Mouse (Mus musculus): ENCODE measurements around the gene Gm4847. TPM values are rescaled to one million over a fixed set of nuclear protein-coding genes. Genes with fewer than 3 reads are reported as not detected.

Gm4847 gene
- not detected in 2 replicates for total RNA-seq (2015; ENCODE audit: low replicate concordance)
- not detected in 2 replicates for total RNA-seq (2017; ENCODE audit: low replicate concordance)

- ATAC-seq (replicated peaks; ENCODE audit: low FRiP score, poor library complexity, severe bottlenecking) = no peak
These were observed at the start of gene Gm4847 for GRCm38 (mm10) chr1:166647593-166647992. TSS of gene Gm4847 (minus strand) at chr1:166647693.

- ATAC-seq (replicated peaks; ENCODE audit: low FRiP score, poor library complexity, severe bottlenecking) = no peak
These were observed 34.3 kb upstream of the Gm4847 start, which contains the start of gene Fmo9 for GRCm38 (mm10) chr1:166681745-166682144. TSS of gene Fmo9 (minus strand) at chr1:166681845.

GRCm38 (mm10) chr1:166669264-166669663 lies 21.8 kb upstream of the Gm4847 start:
- no peak for ATAC-seq (replicated peaks; ENCODE audit: low FRiP score, poor library complexity, severe bottlenecking)

GRCm38 (mm10) chr1:166660800-166661199 lies 13.3 kb upstream of the Gm4847 start:
- no peak for ATAC-seq (replicated peaks; ENCODE audit: low FRiP score, poor library complexity, severe bottlenecking)

Other genes with a start within 250 kb of the Gm4847 start
- 1.3 TPM in 1 of 2 replicates, not detected in the other for gene Pogk, start 237.8 kb downstream of the Gm4847 start, total RNA-seq (2015; ENCODE audit: low replicate concordance)
- gene Pogk, start 237.8 kb downstream of the Gm4847 start, total RNA-seq (2017; ENCODE audit: low replicate concordance) = 1.1 and 1.9 TPM in 2 replicates
- not detected in 2 replicates for gene Gm4846, start 150.1 kb downstream of the Gm4847 start, total RNA-seq (2015; ENCODE audit: low replicate concordance)
- not detected in 2 replicates for gene Gm4846, start 150.1 kb downstream of the Gm4847 start, total RNA-seq (2017; ENCODE audit: low replicate concordance)
- not detected in 2 replicates for gene Fmo9, start 34.2 kb upstream of the Gm4847 start, total RNA-seq (2015; ENCODE audit: low replicate concordance)
- not detected in 2 replicates for gene Fmo9, start 34.2 kb upstream of the Gm4847 start, total RNA-seq (2017; ENCODE audit: low replicate concordance)

Data from erythroid progenitor cell, adult 5-6 weeks (primary cell).